Mouse (Mus musculus) neural tube, embryonic 14.5 days (tissue): Measurements from ENCODE around the gene Mybph. TPM values are rescaled to one million over a fixed set of nuclear protein-coding genes. Genes with fewer than 3 reads are reported as not detected.

ENCODE experiments used
- ATAC-seq: fragments of 200-750 bp; cut with Nextera tagmentation; 2 replicates; pipeline ENCODE4 v1.8.0; 2017; ENCODE audit warnings: low read depth, mild to moderate bottlenecking, moderate TSS enrichment, moderate library complexity
- H3K27ac ChIP-seq: fragments of 300-500 bp; sonication (generic); 2 replicates; pipeline ENCODE4 v1.5.1; 2014; ENCODE audit warnings: low read depth, mild to moderate bottlenecking, control low read depth, low read length, moderate library complexity, mixed read lengths
- H3K27me3 ChIP-seq: fragments of 300-500 bp; sonication (generic); 2 replicates; pipeline ENCODE4 v1.6.1; 2014; ENCODE audit warnings: low read length; ENCODE audit not compliant: control insufficient read depth, insufficient read depth
- H3K36me3 ChIP-seq: fragments of 300-500 bp; sonication (generic); 2 replicates; pipeline ENCODE4 v1.6.1; 2014; ENCODE audit warnings: low read length, mixed read lengths; ENCODE audit not compliant: control insufficient read depth, insufficient read depth
- H3K4me1 ChIP-seq: fragments of 300-500 bp; sonication (generic); 2 replicates; pipeline ENCODE4 v1.6.1; 2014; ENCODE audit warnings: low read length; ENCODE audit not compliant: control insufficient read depth, insufficient read depth
- H3K4me2 ChIP-seq: fragments of 300-500 bp; sonication (generic); 2 replicates; pipeline ENCODE4 v1.6.1; 2014; ENCODE audit warnings: mild to moderate bottlenecking, low read depth, low read length, control low read depth
- H3K4me3 ChIP-seq: fragments of 300-500 bp; sonication (generic); 2 replicates; pipeline ENCODE4 v1.5.1; 2014; ENCODE audit warnings: low read depth, low read length, control low read depth, mixed read lengths
- H3K9ac ChIP-seq: fragments of 300-500 bp; sonication (generic); replicated peaks from 2 replicates; pipeline ENCODE4 v1.6.1; 2014; ENCODE audit warnings: low read depth, mild to moderate bottlenecking, control low read depth, low read length, mixed read lengths
- H3K9me3 ChIP-seq: fragments of 300-500 bp; sonication (generic); 2 replicates; pipeline ENCODE4 v1.6.1; 2016; ENCODE audit warnings: low read length; ENCODE audit not compliant: control insufficient read depth
- WGBS: fragments of 180-500 bp; shearing (Covaris S2); extraction: QIAGEN DNeasy Blood & Tissue Kit; methylation state at CpG from one replicate; pipeline ENCODE4 v1.1.7; 2014; 5-methylcytosine and 5-hydroxymethylcytosine counted together
- polyA plus RNA-seq: library from polyadenylated mRNA; unstranded; fragments of >200 nt; fragmentation: Nextera tagmentation; extraction: Ambion mirVana; gene quantifications from 2 replicates; pipeline ENCODE4 v1.2.1, GENCODE M21; 2014

Gene Mybph
- polyA plus RNA-seq, 1 experiment from 2014 or later: 0.35 TPM

- Histone ChIP-seq H3K27ac (no peak overlapping the region), H3K9me3 (no peaks in the 10 kb centered on the region), H3K36me3 (no peaks in the 10 kb centered on the region), H3K4me3 (no peak overlapping the region), H3K9ac (no peak overlapping the region), H3K4me1 (peaks cover 25% of the 10 kb centered on the region), H3K27me3 (peaks cover 20% of the 10 kb centered on the region), H3K4me2 (peak overlapping the region; percentile 88; the same call in 1 of the 2 replicates)
- WGBS: 62% methylated on average over 8 of the region's 8 CpGs
- ATAC-seq: no peak
Measured at GRCm38 (mm10) chr1:134232326-134232725, 39.1 kb downstream of the Mybph start.

GRCm38 (mm10) chr1:134232778-134233531, 39.7 kb downstream of the Mybph start:
- Histone ChIP-seq H3K9ac (0 out of 2 replicates have a peak overlapping the region, but pooled peaks have one; percentile 7), H3K27me3 (peaks cover 20% of the 10 kb centered on the region), H3K27ac (no peak overlapping the region), H3K9me3 (no peaks in the 10 kb centered on the region), H3K4me3 (peak overlapping the region; percentile 47; the same call in 1 of the 2 replicates), H3K4me1 (peaks cover 25% of the 10 kb centered on the region), H3K36me3 (no peaks in the 10 kb centered on the region), H3K4me2 (peak overlapping the region; percentile 88)
- 53% methylated on average over 12 of the region's 12 CpGs for WGBS
- peak; percentile 28; the same call in 1 of the 2 replicates for ATAC-seq

- H3K9ac ChIP-seq: peak overlapping the region; percentile 63
- peaks cover 20% of the 10 kb centered on the region for H3K27me3 ChIP-seq
- WGBS: 50% methylated on average over 19 of the region's 19 CpGs
- peaks cover 25% of the 10 kb centered on the region for H3K4me1 ChIP-seq
- no peak overlapping the region for H3K27ac ChIP-seq
- no peaks in the 10 kb centered on the region for H3K9me3 ChIP-seq
- H3K4me2 ChIP-seq: peak overlapping the region; percentile 88
- peak overlapping the region; percentile 47 for H3K4me3 ChIP-seq
- no peak for ATAC-seq
- no peaks in the 10 kb centered on the region for H3K36me3 ChIP-seq
Measured at GRCm38 (mm10) chr1:134233681-134234454, 40.6 kb downstream of the Mybph start.

GRCm38 (mm10) chr1:134234455-134235390, 41.5 kb downstream of the Mybph start:
- 1% methylated on average over 41 of the region's 41 CpGs for WGBS
- Histone ChIP-seq H3K4me2 (peak overlapping the region; percentile 88), H3K27me3 (peaks cover 20% of the 10 kb centered on the region), H3K9ac (peak overlapping the region; percentile 63), H3K4me1 (peaks cover 25% of the 10 kb centered on the region), H3K4me3 (peak overlapping the region; percentile 47), H3K27ac (no peak overlapping the region; the same call in 1 of the 2 replicates), H3K36me3 (no peaks in the 10 kb centered on the region), H3K9me3 (no peaks in the 10 kb centered on the region)
- peak; percentile 65 for ATAC-seq

GRCm38 (mm10) chr1:134235391-134235921, 42.2 kb downstream of the Mybph start, which contains the start of gene Adora1:
TSS of gene Adora1 (minus strand) at chr1:134235431.
- H3K27ac ChIP-seq: no peak within 1 kb of the TSS; the same call in 1 of the 2 replicates

GRCm38 (mm10) chr1:134236142-134236541, 42.9 kb downstream of the Mybph start:
- peaks cover 20% of the 10 kb centered on the region for H3K27me3 ChIP-seq
- no peak overlapping the region for H3K9ac ChIP-seq
- no peak overlapping the region for H3K4me3 ChIP-seq
- H3K36me3 ChIP-seq: no peaks in the 10 kb centered on the region
- H3K4me2 ChIP-seq: peak overlapping the region; percentile 88; the same call in 1 of the 2 replicates
- ATAC-seq: no peak
- H3K9me3 ChIP-seq: no peaks in the 10 kb centered on the region
- peaks cover 25% of the 10 kb centered on the region for H3K4me1 ChIP-seq
- 26% methylated on average over 3 of the region's 3 CpGs for WGBS
- no peak overlapping the region for H3K27ac ChIP-seq

More at GRCm38 (mm10) chr1:134235391-134235921, 42.2 kb downstream of the Mybph start, which contains the start of gene Adora1:
- peak within 1 kb of the TSS; percentile 47 for H3K4me3 ChIP-seq
- 2% methylated on average over 27 of the region's 37 CpGs for WGBS
- no peaks in the 10 kb centered on the region for H3K36me3 ChIP-seq
- peaks cover 20% of the 10 kb centered on the region for H3K27me3 ChIP-seq
- H3K4me1 ChIP-seq: peaks cover 25% of the 10 kb centered on the region
- H3K9ac ChIP-seq: peak within 1 kb of the TSS; percentile 63
- peak within 1 kb of the TSS; percentile 88 for H3K4me2 ChIP-seq
- ATAC-seq: peak; percentile 22; the same call in 1 of the 2 replicates
- H3K9me3 ChIP-seq: no peaks in the 10 kb centered on the region

- Histone ChIP-seq H3K4me1 (peaks cover 25% of the 10 kb centered on the region), H3K27me3 (peaks cover 20% of the 10 kb centered on the region), H3K4me3 (no peak overlapping the region), H3K27ac (no peak overlapping the region), H3K9ac (no peak overlapping the region), H3K36me3 (no peaks in the 10 kb centered on the region), H3K9me3 (no peaks in the 10 kb centered on the region), H3K4me2 (no peak overlapping the region)
- ATAC-seq: no peak
- WGBS: 90% methylated on average over 3 of the region's 3 CpGs
Measured at GRCm38 (mm10) chr1:134237438-134237837, 44.2 kb downstream of the Mybph start.

- no peaks in the 10 kb centered on the region for H3K9me3 ChIP-seq
- no peak overlapping the region for H3K27ac ChIP-seq
- no peaks in the 10 kb centered on the region for H3K36me3 ChIP-seq
- 0 out of 2 replicates have a peak, but pooled peaks cover 4% of the 10 kb centered on the region for H3K4me1 ChIP-seq
- H3K9ac ChIP-seq: no peak overlapping the region
- WGBS: 87% methylated on average over 9 of the region's 9 CpGs
- H3K27me3 ChIP-seq: no peaks in the 10 kb centered on the region
- no peak overlapping the region for H3K4me3 ChIP-seq
- no peak overlapping the region for H3K4me2 ChIP-seq
- no peak for ATAC-seq
Measured at GRCm38 (mm10) chr1:134240701-134241100, 47.5 kb downstream of the Mybph start.
